17 mouse cellular contexts compared by ENCODE assay signal in the genomic region with DNA sequence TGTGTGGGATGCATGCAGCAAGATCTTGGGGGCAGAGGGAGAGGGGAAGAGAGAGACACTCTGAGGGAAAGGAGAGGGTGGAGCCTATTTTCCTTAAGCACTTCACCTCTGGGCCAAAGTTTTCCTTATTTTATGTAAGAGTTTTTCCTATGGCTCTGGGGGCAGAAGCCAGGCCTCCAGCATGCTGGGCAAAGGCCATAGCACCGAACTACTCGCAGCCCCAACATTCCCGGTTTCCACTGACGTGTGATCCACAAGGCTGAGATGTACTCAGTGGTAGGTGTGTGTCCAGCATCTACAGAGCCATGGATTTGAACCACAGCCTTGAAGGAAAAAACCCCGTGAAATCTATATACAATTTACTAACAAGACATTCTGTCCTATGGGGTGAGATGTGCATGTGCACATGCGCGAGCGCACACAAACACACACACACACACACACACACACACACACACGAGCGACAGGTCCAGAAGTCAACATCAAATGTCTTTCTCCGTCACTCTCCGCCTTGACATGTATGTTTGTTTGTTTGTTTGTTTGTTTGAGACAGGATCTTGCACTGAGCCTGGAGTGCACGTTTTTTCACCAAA. TPM values are rescaled to one million over a fixed set of nuclear protein-coding genes. Genes with fewer than 3 reads are reported as not detected.
DNase-seq lines count a peak whose midpoint lies in the region; ATAC-seq and TF ChIP-seq lines count a peak whose summit lies in the region.
"Had no signal": no experiment of that assay in that cellular context is flagged by ENCODE, and none has a peak within 500 bp of the region (broad histone marks: within the 10 kb centered on the region; RNA-seq: fewer than 3 reads in every experiment).

A gene (plus strand): TSS at position 543 of the 593 bp plus-strand sequence.

- H3K9ac ChIP-seq in liver, embryonic 12.5 days, result no peak within 1 kb of the TSS
- H3K9ac ChIP-seq in stomach, postnatal 0 days (ENCODE audit: low read length), result no peak within 1 kb of the TSS
- H3K9ac ChIP-seq: embryonic facial prominence, embryonic 15.5 days; forebrain, embryonic 15.5 days; heart, embryonic 15.5 days; hindbrain, embryonic 15.5 days; lung, embryonic 14.5 days; midbrain, embryonic 12.5 days had no signal

- no peaks in the 10 kb centered on the region for H3K36me3 ChIP-seq in testis, adult 2 months (ENCODE audit: control insufficient read depth, insufficient read depth, low read length)
- no peaks in the 10 kb centered on the region for H3K36me3 ChIP-seq in liver, embryonic 12.5 days
- no peaks in the 10 kb centered on the region for H3K36me3 ChIP-seq in stomach, postnatal 0 days (ENCODE audit: control insufficient read depth, insufficient read depth, low read length)
- no peaks in the 10 kb centered on the region for H3K36me3 ChIP-seq in midbrain, embryonic 10.5 days
- H3K36me3 ChIP-seq: embryonic facial prominence, embryonic 15.5 days; forebrain, embryonic 15.5 days; heart, embryonic 15.5 days; hindbrain, embryonic 15.5 days; midbrain, embryonic 12.5 days had no signal

- ATAC-seq in liver, embryonic 12.5 days, result no peak
- no peak for ATAC-seq in stomach, postnatal 0 days (ENCODE audit: low FRiP score, low TSS enrichment)
- ATAC-seq: activated CD4-positive, CD25-positive, alpha-beta regulatory T cell, adult 4 months; forebrain, embryonic 15.5 days had no signal

- H3K4me3 ChIP-seq in testis, adult 2 months (ENCODE audit: control insufficient read depth, low read depth, low read length), result no peak within 1 kb of the TSS
- H3K4me3 ChIP-seq in liver, embryonic 12.5 days, result no peak within 1 kb of the TSS
- H3K4me3 ChIP-seq in stomach, postnatal 0 days (ENCODE audit: low read depth, low read length), result no peak within 1 kb of the TSS
- no peak within 1 kb of the TSS for H3K4me3 ChIP-seq in midbrain, embryonic 10.5 days
- no peak within 1 kb of the TSS for H3K4me3 ChIP-seq in layer of hippocampus, adult 2 months
- H3K4me3 ChIP-seq: embryonic facial prominence, embryonic 15.5 days; forebrain, embryonic 15.5 days; heart, embryonic 15.5 days; hindbrain, embryonic 15.5 days; midbrain, embryonic 12.5 days had no signal

- H3K9me3 ChIP-seq in liver, embryonic 12.5 days (replicated peaks), result no peaks in the 10 kb centered on the region
- no peaks in the 10 kb centered on the region for H3K9me3 ChIP-seq in stomach, postnatal 0 days (ENCODE audit: control insufficient read depth, low read length)
- H3K9me3 ChIP-seq in midbrain, embryonic 10.5 days (replicated peaks), result no peaks in the 10 kb centered on the region
- H3K9me3 ChIP-seq: embryonic facial prominence, embryonic 15.5 days; forebrain, embryonic 15.5 days; heart, embryonic 15.5 days; hindbrain, embryonic 15.5 days; midbrain, embryonic 12.5 days had no signal

- intact Hi-C loops in gastrocnemius, postnatal 36 days (cut with DNase I), result no loop called here

- no peak for TF ChIP-seq CTCF in testis, adult 2 months (IDR thresholded peaks at IDR 0.05; ENCODE audit: control insufficient read depth, insufficient read depth, insufficient replicate concordance, low read depth, low read length)
- TF ChIP-seq CTCF in stomach, postnatal 0 days (IDR thresholded peaks at IDR 0.05; ENCODE audit: low read depth), result no peak
- no peak for TF ChIP-seq CTCF in layer of hippocampus, adult 2 months (conservative IDR thresholded peaks at IDR 0.05)

- TF ChIP-seq POLR2A in testis, adult 2 months (IDR thresholded peaks at IDR 0.05; ENCODE audit: control insufficient read depth, low read depth, low read length), result no peak

- DNase-seq in gastrocnemius, postnatal 36 days, result no peak
- no peak for DNase-seq in gastrocnemius, adult 8-10 months (ENCODE audit: low spot score in 2 of 2)
- no peak for DNase-seq in testis, postnatal 14 days (ENCODE audit: low spot score)
- DNase-seq in stomach, postnatal 0 days (ENCODE audit: low spot score), result no peak
- DNase-seq in midbrain, embryonic 10.5 days (ENCODE audit: low spot score), result no peak
- no peak for DNase-seq in layer of hippocampus, adult 2 months (ENCODE audit: low spot score in 2 of 2)
- DNase-seq: gastrocnemius, postnatal 25 days; lung, embryonic 14.5 days had no signal

- no peak within 1 kb of the TSS for H3K4me2 ChIP-seq in liver, embryonic 12.5 days
- no peak within 1 kb of the TSS for H3K4me2 ChIP-seq in stomach, postnatal 0 days (replicated peaks; ENCODE audit: low read depth)
- H3K4me2 ChIP-seq: embryonic facial prominence, embryonic 15.5 days; forebrain, embryonic 15.5 days; heart, embryonic 15.5 days; hindbrain, embryonic 15.5 days; lung, embryonic 14.5 days; midbrain, embryonic 12.5 days had no signal

- TF ChIP-seq EP300 in stomach, postnatal 0 days (optimal IDR thresholded peaks at IDR 0.05), result no peak

- H3K27me3 ChIP-seq in testis, adult 2 months (ENCODE audit: control insufficient read depth, insufficient read depth, low read length), result no peaks in the 10 kb centered on the region
- no peaks in the 10 kb centered on the region for H3K27me3 ChIP-seq in liver, embryonic 12.5 days (replicated peaks)
- no peaks in the 10 kb centered on the region for H3K27me3 ChIP-seq in stomach, postnatal 0 days (ENCODE audit: control insufficient read depth, insufficient read depth, low read length)
- H3K27me3 ChIP-seq in midbrain, embryonic 10.5 days (ENCODE audit: low read depth, poor library complexity, severe bottlenecking), result no peaks in the 10 kb centered on the region
- H3K27me3 ChIP-seq: embryonic facial prominence, embryonic 15.5 days; forebrain, embryonic 15.5 days; heart, embryonic 15.5 days; hindbrain, embryonic 15.5 days had no signal

- peaks cover 3% of the 10 kb centered on the region; the same call in 1 of the 2 replicates for H3K4me1 ChIP-seq in testis, adult 2 months (ENCODE audit: control insufficient read depth, insufficient read depth, low read length)
- peaks cover 36% of the 10 kb centered on the region for H3K4me1 ChIP-seq in liver, embryonic 12.5 days
- peaks cover 5% of the 10 kb centered on the region; the same call in 1 of the 2 replicates for H3K4me1 ChIP-seq in stomach, postnatal 0 days (replicated peaks; ENCODE audit: control insufficient read depth, insufficient read depth)
- peaks cover 27% of the 10 kb centered on the region for H3K4me1 ChIP-seq in midbrain, embryonic 10.5 days
- H3K4me1 ChIP-seq: forebrain, embryonic 15.5 days; hindbrain, embryonic 15.5 days had no signal

- H3K27ac ChIP-seq in testis, adult 2 months (ENCODE audit: control insufficient read depth, insufficient read depth, low read depth, low read length), result no peak within 1 kb of the TSS
- H3K27ac ChIP-seq in liver, embryonic 12.5 days, result peak within 1 kb of the TSS; percentile 62
- no peak within 1 kb of the TSS for H3K27ac ChIP-seq in stomach, postnatal 0 days (replicated peaks)
- no peak within 1 kb of the TSS for H3K27ac ChIP-seq in midbrain, embryonic 10.5 days (replicated peaks)
- H3K27ac ChIP-seq in layer of hippocampus, adult 2 months, result no peak within 1 kb of the TSS
- H3K27ac ChIP-seq: embryonic facial prominence, embryonic 15.5 days; forebrain, embryonic 15.5 days; heart, embryonic 15.5 days; hindbrain, embryonic 15.5 days; kidney, postnatal 0 days; midbrain, embryonic 12.5 days had no signal

- 75% methylated on average over 13 of the region's 13 CpGs for WGBS in liver, embryonic 12.5 days (ENCODE audit: insufficient replicate concordance)
- WGBS in stomach, postnatal 0 days, result 87% methylated on average over 13 of the region's 13 CpGs
- 92% methylated on average over 13 of the region's 13 CpGs for WGBS in midbrain, embryonic 10.5 days

RNA-seq across cellular contexts. Expression of the gene that starts here (rescaled TPM):
- 10 to 100 TPM; 15.1 to 17.3 TPM for total RNA-seq in gastrocnemius, postnatal 36 days (2021)
- total RNA-seq in gastrocnemius, adult 8-10 months (2022), result 10 to 100 TPM in 2 of 4 experiments, 1 to 10 TPM in 2; 5.9 to 19.9 (median 10.1) TPM
- polyA plus RNA-seq in testis, adult 2 months (2012; rRNA removed), result 437 and 440 TPM in 2 replicates
- polyA plus RNA-seq in liver, embryonic 12.5 days (2016; fragmentation: Nextera tagmentation; extraction: Ambion mirVana), result 13.3 and 13.6 TPM in 2 replicates
- 11.4 and 14.5 TPM in 2 replicates for polyA plus RNA-seq in stomach, postnatal 0 days (2015; fragmentation: Nextera tagmentation; extraction: Ambion mirVana)
- 0.21 and 0.23 TPM in 2 replicates for polyA plus RNA-seq in midbrain, embryonic 10.5 days (2016; fragmentation: Nextera tagmentation; extraction: Ambion mirVana)
- total RNA-seq in layer of hippocampus, adult 2 months (2021), result 1 to 10 TPM in 1 of 2 experiments, under 1 TPM in 1; 0.18 to 1.3 TPM

Comparison
In these comparisons a context has a peak if more than half of its experiments do, and no peak if none do; other contexts are left out.
1. RNA of the gene that starts here (polyA plus RNA-seq): 437 to 440 TPM in testis, adult 2 months; 13.3 to 13.6 TPM in liver, embryonic 12.5 days, 11.4 to 14.5 TPM in stomach, postnatal 0 days and 0.21 to 0.23 TPM in midbrain, embryonic 10.5 days; every median in the first group is over 10 times any median in the second.